Mouse (Mus musculus) cerebellum, adult 2 months (tissue): Measurements from ENCODE around the gene Bcat1. TPM values are rescaled to one million over a fixed set of nuclear protein-coding genes. Genes with fewer than 3 reads are reported as not detected.

ENCODE experiments used
- DNase-seq, 2 experiments: peaks; one replicate each; pipeline ENCODE4 v3.0.0; 2021
- H3K27ac ChIP-seq: fragments of 200-500 bp; 2 replicates; pipeline ENCODE4 v1.5.1; 2012; ENCODE audit warnings: low read length, control low read depth, inconsistent platforms; ENCODE audit not compliant: insufficient read depth
- H3K27me3 ChIP-seq: fragments of 200-500 bp; 2 replicates; pipeline ENCODE4 v1.6.1; 2012; ENCODE audit warnings: inconsistent platforms, mild to moderate bottlenecking, low read length, moderate library complexity; ENCODE audit not compliant: control insufficient read depth, insufficient read depth
- H3K4me1 ChIP-seq: fragments of 200-500 bp; 2 replicates; pipeline ENCODE4 v1.6.1; 2011; ENCODE audit warnings: low read length; ENCODE audit not compliant: control insufficient read depth, insufficient read depth
- H3K4me3 ChIP-seq: fragments of 200-500 bp; replicated peaks from 2 replicates; pipeline ENCODE3; 2011; ENCODE audit warnings: mild to moderate bottlenecking, low read depth, low read length, control low read depth; ENCODE audit not compliant: insufficient read depth
- CTCF ChIP-seq: fragments of 200-500 bp; IDR thresholded peaks from 2 replicates; pipeline ENCODE4 v1.5.1; 2011; ENCODE audit warnings: low read depth, mild to moderate bottlenecking, control low read depth, low read length, moderate library complexity, borderline replicate concordance; ENCODE audit not compliant: insufficient read depth
- POLR2A ChIP-seq: fragments of 200-500 bp; IDR thresholded peaks from 2 replicates; pipeline ENCODE4 v1.6.1; 2011; ENCODE audit warnings: low read length, control low read depth, borderline replicate concordance; ENCODE audit not compliant: insufficient read depth
- WGBS: fragments of 180-500 bp; shearing (Covaris S2); methylation state at CpG from one replicate; pipeline ENCODE4 v1.1.7; 2018; 5-methylcytosine and 5-hydroxymethylcytosine counted together
- polyA plus RNA-seq: library from polyadenylated mRNA; depleted of rRNA; stranded (reverse); fragments of >200 nt; gene quantifications from 2 replicates; pipeline ENCODE4 v1.2.3, GENCODE M21; 2012

Bcat1 gene
- polyA plus RNA-seq, 1 experiment = 53.7 TPM

DNA sequence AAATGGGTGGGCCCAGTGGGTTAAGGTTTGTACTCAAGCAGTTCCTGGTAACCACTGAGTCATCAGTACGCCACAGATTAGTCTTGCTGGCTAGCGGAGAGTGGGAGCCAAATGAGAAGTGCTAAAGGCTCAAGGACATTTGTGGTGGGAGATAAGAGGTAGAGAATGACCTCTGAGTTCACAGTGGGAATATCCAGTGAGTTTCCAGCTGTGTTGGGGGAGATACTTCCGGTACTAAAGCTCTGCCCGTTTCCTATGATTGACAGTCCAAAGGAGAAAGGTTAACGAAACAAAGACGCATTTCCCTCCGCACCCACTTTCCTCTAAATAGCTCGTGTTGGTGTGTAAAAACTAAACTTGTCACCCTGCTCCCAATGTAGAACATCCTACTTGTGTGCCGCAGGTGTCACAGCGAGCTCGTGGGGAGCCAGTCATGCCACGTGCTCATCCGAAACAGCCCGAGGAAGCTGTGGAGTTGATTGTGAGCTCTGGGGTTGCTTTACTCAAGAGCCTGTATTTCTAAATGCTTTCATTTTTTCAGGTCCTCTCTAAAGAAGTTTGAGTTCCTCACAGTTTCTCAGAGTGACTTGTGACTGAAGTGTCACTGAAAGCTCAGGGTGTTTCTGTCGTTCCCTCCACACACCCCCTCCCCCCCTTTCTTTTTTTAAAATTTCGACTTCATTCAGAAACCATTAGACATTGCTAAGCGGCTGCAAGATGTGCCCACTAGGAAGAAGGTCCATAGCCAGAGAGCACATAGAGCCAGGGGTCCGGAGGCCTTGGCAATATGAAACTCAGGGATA is 45.0 kb upstream of the Bcat1 start:
- H3K27me3 ChIP-seq = no peaks in the 10 kb centered on the region
- H3K27ac ChIP-seq = no peak overlapping the region
- 67% methylated on average over 18 of the region's 18 CpGs for WGBS
- no peak overlapping the region for H3K4me3 ChIP-seq
- no peak for TF ChIP-seq CTCF
- TF ChIP-seq POLR2A = no peak
- DNase-seq = no peak
- H3K4me1 ChIP-seq = no peaks in the 10 kb centered on the region

DNA sequence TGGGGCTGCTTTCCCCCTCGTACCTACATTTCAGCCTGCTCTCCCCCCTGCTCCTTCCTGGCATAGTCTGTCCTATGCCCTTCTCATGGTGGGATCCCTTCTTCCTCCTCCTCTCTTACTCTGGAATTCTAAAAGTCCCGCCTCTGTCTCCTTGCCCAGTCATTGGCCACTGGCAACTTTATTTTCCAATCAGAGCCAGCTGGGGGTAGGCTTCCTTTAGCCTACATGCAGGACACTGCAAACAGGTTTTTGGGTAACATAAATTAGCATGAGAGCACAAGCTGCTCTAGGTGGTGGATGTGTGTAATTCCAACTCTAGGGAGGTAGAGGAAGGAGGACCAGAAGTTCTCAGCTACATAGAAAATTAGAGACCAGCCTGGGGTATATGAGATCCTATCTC is 44.1 kb upstream of the Bcat1 start:
- no peak for TF ChIP-seq CTCF
- no peak for TF ChIP-seq POLR2A
- Histone ChIP-seq H3K27ac (no peak overlapping the region), H3K4me3 (no peak overlapping the region), H3K27me3 (no peaks in the 10 kb centered on the region), H3K4me1 (no peaks in the 10 kb centered on the region)
- WGBS = 69% methylated on average over 2 of the region's 2 CpGs
- no peak for DNase-seq

DNA sequence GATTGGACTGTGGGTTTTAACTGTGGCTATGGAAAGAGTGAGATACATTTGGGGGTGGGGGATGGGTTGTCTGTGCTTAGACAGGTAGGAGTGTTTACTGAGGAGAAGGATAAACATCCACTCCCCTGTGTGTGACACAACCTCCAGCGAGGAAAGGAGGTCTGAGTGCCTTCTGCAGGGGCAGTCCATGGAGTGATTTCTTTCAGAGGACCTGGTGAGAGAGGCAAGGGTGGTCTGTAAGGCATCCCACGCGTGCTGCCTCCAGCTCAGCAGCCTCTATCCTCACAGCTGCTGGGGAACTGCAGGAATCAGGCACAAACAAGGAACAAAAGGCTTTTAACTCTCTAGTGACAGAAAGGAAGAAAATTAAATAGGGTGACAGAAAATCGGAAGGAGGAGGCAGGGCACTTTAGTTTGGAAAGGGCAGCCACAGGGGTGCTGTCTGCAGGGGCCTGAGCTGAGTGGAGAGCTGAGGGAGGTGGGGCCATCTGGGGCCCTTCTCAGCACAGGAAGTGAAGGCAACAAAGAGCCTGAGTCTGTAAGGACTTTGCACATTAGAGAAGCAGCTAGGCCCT is 40.2 kb upstream of the Bcat1 start:
- no peaks in the 10 kb centered on the region for H3K27me3 ChIP-seq
- no peak for TF ChIP-seq POLR2A
- TF ChIP-seq CTCF = no peak
- no peak for DNase-seq
- no peak overlapping the region for H3K4me3 ChIP-seq
- 32% methylated on average over 4 of the region's 4 CpGs for WGBS
- no peaks in the 10 kb centered on the region for H3K4me1 ChIP-seq
- H3K27ac ChIP-seq = no peak overlapping the region

DNA sequence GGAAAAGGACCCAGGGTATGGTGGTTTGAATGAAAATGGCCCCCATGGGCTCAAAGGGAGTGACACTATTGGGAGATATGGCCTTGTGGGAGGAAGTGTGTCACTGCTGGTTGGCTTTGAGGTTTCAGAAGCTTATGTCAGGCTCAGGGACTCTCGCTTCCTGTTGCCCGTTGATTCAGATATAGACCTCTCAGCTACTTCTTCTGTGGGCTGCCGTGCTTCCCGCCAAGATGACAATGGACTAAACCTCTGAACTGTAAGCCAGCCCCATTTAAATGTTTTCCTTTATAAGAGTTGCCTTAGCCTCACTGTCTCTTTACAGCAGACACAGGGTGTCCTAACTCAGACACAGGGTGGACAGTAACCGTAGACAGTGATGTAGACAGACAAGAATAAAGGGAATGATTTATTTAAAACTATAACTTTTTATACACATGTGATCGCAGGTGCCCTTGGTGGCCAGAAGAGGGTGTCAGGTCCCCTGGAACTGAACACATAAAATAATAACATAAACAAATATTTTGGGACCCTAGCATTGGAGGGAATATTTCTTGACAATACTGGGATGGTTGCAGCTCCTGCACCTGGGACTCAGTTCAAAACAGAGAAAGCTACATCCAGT is 39.6 kb upstream of the Bcat1 start, which contains the start of gene Lrmp:
Lrmp (plus strand) TSS at position 178 of the 622 bp plus-strand sequence.
- H3K4me3 ChIP-seq = no peak within 1 kb of the TSS
- no peak for DNase-seq
- WGBS = 78% methylated on average over 6 of the region's 6 CpGs
- H3K27ac ChIP-seq = no peak within 1 kb of the TSS
- no peaks in the 10 kb centered on the region for H3K4me1 ChIP-seq
- TF ChIP-seq CTCF (no peak), POLR2A (no peak)
- no peaks in the 10 kb centered on the region for H3K27me3 ChIP-seq

DNA sequence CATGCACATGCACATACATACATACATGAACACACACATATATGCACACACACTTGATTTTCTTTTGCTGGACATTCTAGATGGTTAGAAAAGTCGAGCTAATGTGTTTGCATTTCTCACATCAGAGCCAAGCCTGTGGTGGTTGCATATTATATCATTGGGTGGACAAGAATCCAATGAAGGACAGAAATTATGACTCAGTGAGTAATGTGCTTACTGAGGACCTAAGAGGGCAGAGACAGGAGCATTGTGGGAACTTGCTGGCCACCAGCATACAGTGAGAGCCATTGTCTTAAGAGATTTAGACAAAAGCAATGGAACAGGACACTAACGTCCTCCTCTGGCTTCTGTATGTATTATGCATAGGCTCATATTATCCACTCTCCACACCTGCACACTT is 38.6 kb upstream of the Bcat1 start:
- no peak overlapping the region for H3K27ac ChIP-seq
- TF ChIP-seq POLR2A (no peak), CTCF (no peak)
- H3K4me1 ChIP-seq = no peaks in the 10 kb centered on the region
- no peak for DNase-seq
- H3K27me3 ChIP-seq = no peaks in the 10 kb centered on the region
- H3K4me3 ChIP-seq = no peak overlapping the region
- WGBS = 77% methylated on average over 2 of the region's 2 CpGs

DNA sequence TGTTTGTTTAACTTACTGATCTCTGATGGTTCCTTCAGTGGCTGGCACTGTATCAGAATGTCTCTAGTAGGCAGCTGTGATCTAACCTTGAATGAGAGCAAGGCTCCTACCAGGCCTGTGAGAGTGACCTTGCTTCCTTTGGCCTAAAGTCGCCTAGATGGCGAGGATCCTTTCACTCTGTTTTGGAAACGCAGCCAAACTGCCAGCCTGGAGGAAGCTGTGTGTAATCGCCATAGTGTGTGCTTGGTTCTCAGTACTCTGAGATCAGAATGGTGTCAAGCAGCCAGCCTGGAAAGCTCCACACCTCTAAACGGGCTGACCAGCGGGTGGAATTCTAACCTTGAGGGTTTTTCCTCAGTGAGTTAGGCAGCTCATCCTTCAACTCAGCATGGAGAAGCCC is 36.9 kb upstream of the Bcat1 start:
- DNase-seq = no peak
- Histone ChIP-seq H3K27me3 (no peaks in the 10 kb centered on the region), H3K27ac (no peak overlapping the region), H3K4me3 (no peak overlapping the region), H3K4me1 (no peaks in the 10 kb centered on the region)
- 49% methylated on average over 6 of the region's 6 CpGs for WGBS
- no peak for TF ChIP-seq CTCF
- TF ChIP-seq POLR2A = no peak

DNA sequence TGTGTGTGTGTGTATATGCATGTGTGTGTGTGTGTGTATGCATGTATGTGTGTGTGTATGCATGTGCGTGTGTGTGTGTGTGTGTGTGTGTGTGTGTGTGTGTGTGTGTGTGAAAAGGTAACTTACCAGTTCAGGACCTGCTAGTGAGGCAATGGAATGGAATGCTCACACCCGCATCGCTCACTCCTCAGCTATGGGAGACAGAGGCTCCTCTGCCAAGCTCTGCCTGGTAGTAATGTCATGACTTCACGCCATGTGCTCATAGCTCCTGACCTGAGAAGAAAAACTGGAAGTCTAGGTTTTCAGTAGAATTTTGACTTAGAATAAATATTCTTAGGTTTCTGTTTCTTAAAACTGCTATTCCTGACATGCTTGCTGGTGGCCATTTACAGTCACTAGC is 34.8 kb upstream of the Bcat1 start:
- TF ChIP-seq CTCF (no peak), POLR2A (no peak)
- DNase-seq = no peak
- no peak overlapping the region for H3K27ac ChIP-seq
- WGBS = 89% methylated on average over 4 of the region's 4 CpGs
- no peaks in the 10 kb centered on the region for H3K4me1 ChIP-seq
- H3K27me3 ChIP-seq = no peaks in the 10 kb centered on the region
- H3K4me3 ChIP-seq = no peak overlapping the region
